Mouse (Mus musculus) embryonic facial prominence, embryonic 11.5 days (tissue): ENCODE data around the gene Rexo1. TPM values are rescaled to one million over a fixed set of nuclear protein-coding genes. Genes with fewer than 3 reads are reported as not detected.

Source experiments
- ATAC-seq: fragments of 200-750 bp; cut with Nextera tagmentation; replicated peaks from 2 replicates; pipeline ENCODE4 v1.8.0; 2017; ENCODE audit warnings: low read depth; ENCODE audit not compliant: insufficient number of reproducible peaks, low FRiP score, low TSS enrichment
- DNase-seq: peaks from one replicate; pipeline ENCODE4 v3.0.0-alpha.2; 2015; ENCODE audit warnings: low spot score
- H3K27ac ChIP-seq: fragments of 300-500 bp; sonication (generic); replicated peaks from 2 replicates; pipeline ENCODE4 v1.5.1; 2014; ENCODE audit warnings: mild to moderate bottlenecking, low read depth, low read length, control low read depth
- H3K27me3 ChIP-seq: fragments of 300-500 bp; sonication (generic); 2 replicates; pipeline ENCODE4 v1.6.1; 2014; ENCODE audit warnings: mild to moderate bottlenecking, low read length, moderate library complexity, mixed read lengths; ENCODE audit not compliant: control insufficient read depth, insufficient read depth
- H3K36me3 ChIP-seq: fragments of 300-500 bp; sonication (generic); replicated peaks from 2 replicates; pipeline ENCODE4 v1.6.1; 2014; ENCODE audit warnings: low read depth, mild to moderate bottlenecking, low read length, moderate library complexity, mixed read lengths; ENCODE audit not compliant: control insufficient read depth, insufficient read depth
- H3K4me1 ChIP-seq: fragments of 300-500 bp; sonication (generic); 2 replicates; pipeline ENCODE4 v1.6.1; 2014; ENCODE audit warnings: low read length, mixed read lengths; ENCODE audit not compliant: control insufficient read depth, insufficient read depth
- H3K4me2 ChIP-seq: fragments of 300-500 bp; sonication (generic); 2 replicates; pipeline ENCODE4 v1.6.1; 2014; ENCODE audit warnings: low read depth, mild to moderate bottlenecking, control low read depth, low read length, moderate library complexity
- H3K4me3 ChIP-seq: fragments of 300-500 bp; sonication (generic); 2 replicates; pipeline ENCODE4 v1.5.1; 2014; ENCODE audit warnings: low read depth, low read length, control low read depth
- H3K9ac ChIP-seq: fragments of 300-500 bp; sonication (generic); replicated peaks from 2 replicates; pipeline ENCODE4 v1.6.1; 2014; ENCODE audit warnings: mild to moderate bottlenecking, control low read depth, low read length
- H3K9me3 ChIP-seq: fragments of 300-500 bp; sonication (generic); replicated peaks from 2 replicates; pipeline ENCODE4 v1.6.1; 2016; ENCODE audit warnings: mild to moderate bottlenecking, low read length, inconsistent platforms, mixed read lengths; ENCODE audit not compliant: control insufficient read depth
- WGBS: fragments of 180-500 bp; shearing (Covaris S2); extraction: QIAGEN DNeasy Blood & Tissue Kit; methylation state at CpG from one replicate; pipeline ENCODE4 v1.1.7; 2014; 5-methylcytosine and 5-hydroxymethylcytosine counted together
- polyA plus RNA-seq: library from polyadenylated mRNA; unstranded; fragments of >200 nt; fragmentation: Nextera tagmentation; extraction: Ambion mirVana; gene quantifications from 2 replicates; pipeline ENCODE4 v1.2.1, GENCODE M21; 2014

Rexo1 gene
- polyA plus RNA-seq, 1 experiment from 2014 or later = 17.1 TPM

DNA sequence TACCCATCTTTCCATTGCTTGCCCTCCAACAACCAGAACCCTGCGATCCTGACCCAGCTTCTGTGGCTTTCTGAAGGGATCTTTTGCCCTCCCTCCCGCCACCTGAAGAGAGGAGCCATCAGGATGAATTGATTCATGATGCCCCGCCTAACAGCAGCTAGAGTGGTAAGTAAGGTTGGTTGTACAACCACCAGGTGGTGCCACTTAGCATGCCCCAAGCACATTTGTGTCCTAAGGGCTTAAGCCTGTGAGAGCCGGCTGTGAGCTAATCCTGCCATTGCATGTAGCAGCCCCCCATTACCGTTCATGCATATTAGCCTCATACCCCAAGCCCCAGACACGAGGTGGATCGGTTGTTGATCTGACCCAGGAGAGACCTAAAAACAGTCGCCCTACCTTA lies 17.6 kb upstream of the Rexo1 start:
- DNase-seq = peak; percentile 69
- Histone ChIP-seq H3K9me3 (no peaks in the 10 kb centered on the region), H3K36me3 (peaks cover 2% of the 10 kb centered on the region; the same call in 1 of the 2 replicates), H3K4me1 (no peaks in the 10 kb centered on the region; the same call in none of the 2 replicates), H3K9ac (no peak overlapping the region), H3K27me3 (no peaks in the 10 kb centered on the region), H3K4me2 (peak overlapping the region; percentile 16), H3K4me3 (no peak overlapping the region; the same call in 1 of the 2 replicates), H3K27ac (no peak overlapping the region)
- no peak for ATAC-seq
- WGBS = 9% methylated on average over 8 of the region's 8 CpGs

DNA sequence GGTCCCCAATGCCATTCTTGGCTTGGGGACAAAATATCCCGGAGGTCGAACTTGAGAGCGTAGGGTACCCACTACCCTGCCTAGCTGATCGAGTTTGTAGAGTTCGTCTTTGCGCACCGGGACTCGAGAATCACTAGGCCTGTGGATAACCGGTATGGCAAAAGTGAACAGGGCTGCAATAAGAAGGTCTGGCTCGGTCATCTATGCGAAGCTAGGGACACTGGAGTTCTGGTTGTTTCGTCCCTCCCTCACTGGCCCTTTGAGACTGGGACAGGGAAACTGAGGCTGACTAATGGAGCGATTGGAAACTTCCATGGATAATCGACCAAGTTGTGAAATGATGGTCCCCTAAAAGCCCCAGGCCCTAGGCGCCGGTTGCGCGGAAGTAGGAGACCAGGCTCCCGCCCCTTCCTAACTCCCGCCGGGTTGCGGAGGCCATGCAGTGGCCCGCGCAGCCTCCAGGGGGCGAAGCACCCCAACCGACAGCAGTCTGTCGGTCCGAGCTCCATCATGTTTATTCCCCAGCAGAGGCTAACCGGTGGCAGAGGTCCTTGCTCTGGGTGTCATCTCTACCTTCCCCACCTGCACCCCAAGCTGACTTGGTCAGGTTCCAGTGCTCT lies 16.9 kb upstream of the Rexo1 start:
- DNase-seq (peak; percentile 81), ATAC-seq (peak; percentile 14; the same call in 1 of the 2 replicates)
- H3K36me3 ChIP-seq = no peaks in the 10 kb centered on the region
- H3K4me2 ChIP-seq = peak overlapping the region; percentile 98
- under 1% methylated on average over 29 of the region's 29 CpGs for WGBS
- no peaks in the 10 kb centered on the region for H3K9me3 ChIP-seq
- H3K4me1 ChIP-seq = no peaks in the 10 kb centered on the region; the same call in none of the 2 replicates
- H3K4me3 ChIP-seq = peak overlapping the region; percentile 78
- no peaks in the 10 kb centered on the region for H3K27me3 ChIP-seq
- peak overlapping the region; percentile 45 for H3K9ac ChIP-seq
- peak overlapping the region; percentile 74 for H3K27ac ChIP-seq

DNA sequence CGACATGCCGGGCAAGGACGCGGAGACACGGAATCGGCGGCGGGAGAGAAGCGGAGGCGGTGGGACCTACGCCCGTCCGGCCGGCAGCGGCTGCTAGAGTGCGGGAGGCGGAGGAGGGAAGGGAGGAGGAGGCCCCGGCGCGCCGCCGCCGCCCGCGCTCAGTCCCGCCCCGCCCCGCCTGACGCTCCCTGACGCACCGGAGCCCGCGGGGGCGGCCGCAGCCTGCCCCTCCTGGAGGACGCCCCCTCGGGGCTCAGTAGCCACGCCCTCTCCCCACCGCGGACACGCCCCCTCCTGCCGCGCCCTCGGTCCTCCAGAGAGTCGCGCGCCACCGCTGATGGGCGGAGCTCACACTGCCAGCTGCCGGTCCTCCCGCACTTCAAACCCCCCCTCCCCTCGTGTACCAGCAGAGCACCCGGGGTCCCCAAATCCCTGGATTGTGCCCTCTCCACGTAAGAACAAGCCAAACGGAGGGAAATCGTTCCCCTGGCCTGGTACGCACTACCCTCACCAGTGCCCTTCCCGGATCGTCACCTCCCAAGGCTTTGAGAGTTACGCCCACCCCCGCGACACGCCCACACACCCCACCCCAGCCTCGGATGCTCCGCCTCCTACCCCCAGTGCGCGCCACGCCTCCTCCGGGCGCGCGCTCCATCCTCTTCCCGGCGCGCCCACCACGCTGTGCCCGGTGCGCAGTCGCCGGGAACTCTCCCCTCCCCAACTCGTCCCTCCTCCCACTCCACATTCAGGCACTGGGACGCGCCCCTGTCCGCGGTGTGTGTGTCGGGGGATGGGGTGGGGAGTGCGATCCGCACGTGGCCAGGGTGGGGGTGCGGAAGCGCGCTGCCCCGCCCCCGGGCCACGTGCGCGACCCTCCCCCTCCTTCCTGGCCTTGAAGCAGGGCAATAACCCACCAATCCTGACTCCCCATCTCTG lies 16.1 kb upstream of the Rexo1 start, which contains the start of gene Klf16:
Klf16 (minus strand) TSS at position 127 of the 936 bp plus-strand sequence.
- WGBS = 1% methylated on average over 54 of the region's 97 CpGs

DNA sequence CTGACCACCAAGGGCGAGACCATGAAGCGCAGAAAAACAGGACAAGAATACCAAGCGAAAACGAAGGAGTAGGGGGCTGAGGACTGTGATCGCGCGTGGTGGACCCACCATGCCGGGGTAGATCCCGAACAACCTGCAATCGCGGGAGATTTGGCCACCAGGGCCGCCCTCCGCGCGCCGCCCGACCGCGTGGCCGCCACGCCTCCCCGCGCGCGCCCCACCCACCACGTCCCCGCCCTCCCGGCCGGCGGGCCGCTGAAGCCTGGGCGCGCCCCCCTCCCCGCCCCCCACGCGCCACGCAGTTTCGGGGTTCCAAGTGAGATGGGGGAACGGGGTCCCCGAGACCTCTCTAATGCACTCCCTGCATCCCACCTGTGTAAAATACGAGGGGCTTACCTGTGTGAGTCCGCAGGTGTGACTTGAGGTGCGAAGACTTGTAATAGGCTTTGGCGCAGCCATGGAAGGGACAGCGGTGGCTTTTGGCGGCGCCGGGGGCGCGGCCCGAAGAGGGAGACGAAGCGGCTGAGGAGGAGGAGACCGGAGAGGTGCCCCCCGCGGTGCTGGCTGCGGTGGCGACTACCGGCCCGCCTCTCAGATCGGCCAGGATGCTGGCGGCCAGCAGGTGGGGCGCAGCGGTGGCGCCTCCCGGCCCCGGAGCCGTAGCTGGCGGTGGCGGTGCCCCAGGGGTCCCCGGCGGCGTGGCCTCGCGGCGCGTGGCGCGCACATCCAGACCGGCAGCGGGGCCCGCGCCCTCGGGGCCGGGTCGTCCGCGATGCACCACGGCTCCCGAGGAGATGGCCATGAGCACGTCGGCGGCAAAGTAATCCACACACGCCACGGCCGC lies 15.2 kb upstream of the Rexo1 start:
- H3K4me3 ChIP-seq = peak overlapping the region; percentile 78
- H3K27ac ChIP-seq = peak overlapping the region; percentile 72
- DNase-seq (peak; percentile 65), ATAC-seq (no peak)
- H3K4me2 ChIP-seq = peak overlapping the region; percentile 98
- H3K27me3 ChIP-seq = no peaks in the 10 kb centered on the region
- H3K9me3 ChIP-seq = no peaks in the 10 kb centered on the region
- peak overlapping the region; percentile 73 for H3K9ac ChIP-seq
- no peaks in the 10 kb centered on the region for H3K36me3 ChIP-seq
- under 1% methylated on average over 90 of the region's 96 CpGs for WGBS
- no peaks in the 10 kb centered on the region; the same call in none of the 2 replicates for H3K4me1 ChIP-seq

More for the DNA sequence above, 16.1 kb upstream of the Rexo1 start, which contains the start of gene Klf16:
- Histone ChIP-seq H3K9ac (peak within 1 kb of the TSS; percentile 73), H3K36me3 (no peaks in the 10 kb centered on the region), H3K4me2 (peak within 1 kb of the TSS; percentile 98), H3K9me3 (no peaks in the 10 kb centered on the region), H3K4me1 (no peaks in the 10 kb centered on the region; the same call in none of the 2 replicates), H3K4me3 (peak within 1 kb of the TSS; percentile 78), H3K27ac (peak within 1 kb of the TSS; percentile 74), H3K27me3 (no peaks in the 10 kb centered on the region)
- ATAC-seq = peak; percentile 69
- peak; percentile 96 for DNase-seq

DNA sequence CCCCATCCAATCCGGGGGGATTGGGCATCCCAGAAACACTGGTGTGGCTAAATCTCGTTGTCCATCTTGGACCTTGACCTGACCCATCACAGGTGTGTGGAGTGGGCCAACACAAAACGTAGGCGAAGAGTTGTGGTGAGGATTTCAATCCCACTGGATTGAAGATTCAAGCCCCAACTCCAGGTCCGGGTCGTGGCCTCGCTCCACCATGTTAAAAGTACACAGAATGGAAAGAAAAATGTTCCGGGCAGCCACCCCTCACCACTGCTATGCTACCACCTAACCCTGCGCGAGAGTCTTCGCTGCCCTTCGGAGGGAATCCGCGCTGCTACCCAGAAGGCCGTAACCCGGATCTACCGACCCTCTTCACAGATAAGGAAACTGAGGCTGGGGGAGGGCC lies 14.6 kb upstream of the Rexo1 start:
- no peak overlapping the region for H3K27ac ChIP-seq
- no peak for DNase-seq
- no peaks in the 10 kb centered on the region for H3K36me3 ChIP-seq
- peaks cover 5% of the 10 kb centered on the region for H3K4me1 ChIP-seq
- ATAC-seq = no peak
- peak overlapping the region; percentile 78 for H3K4me3 ChIP-seq
- WGBS = 16% methylated on average over 17 of the region's 17 CpGs
- no peaks in the 10 kb centered on the region for H3K9me3 ChIP-seq
- no peaks in the 10 kb centered on the region for H3K27me3 ChIP-seq
- peak overlapping the region; percentile 73 for H3K9ac ChIP-seq
- peak overlapping the region; percentile 98 for H3K4me2 ChIP-seq

DNA sequence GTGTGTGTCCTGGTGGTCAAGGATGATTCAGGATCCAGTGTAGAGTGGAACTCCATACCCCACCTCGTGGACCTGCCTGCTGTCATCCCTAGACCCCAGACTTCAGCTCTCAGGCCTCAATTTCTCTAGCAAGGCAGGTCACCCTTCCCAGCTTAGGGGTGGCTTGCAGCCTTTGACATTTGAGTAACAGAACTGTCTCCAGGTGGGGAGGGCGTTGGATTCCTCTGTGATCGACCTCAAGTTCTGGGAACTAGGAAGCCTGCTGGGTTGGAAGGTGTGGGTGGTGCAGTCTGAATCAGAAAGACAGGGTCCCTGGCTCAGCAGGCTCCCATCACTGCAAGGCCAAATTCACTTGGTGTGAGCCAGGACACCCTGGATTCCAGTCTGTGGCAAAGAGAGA lies 13.5 kb upstream of the Rexo1 start:
- ATAC-seq = no peak
- Histone ChIP-seq H3K9ac (no peak overlapping the region), H3K4me3 (no peak overlapping the region), H3K9me3 (no peaks in the 10 kb centered on the region), H3K27me3 (no peaks in the 10 kb centered on the region), H3K4me2 (no peak overlapping the region), H3K36me3 (no peaks in the 10 kb centered on the region), H3K27ac (no peak overlapping the region), H3K4me1 (peaks cover 6% of the 10 kb centered on the region)
- 73% methylated on average over 3 of the region's 3 CpGs for WGBS
- DNase-seq = no peak

DNA sequence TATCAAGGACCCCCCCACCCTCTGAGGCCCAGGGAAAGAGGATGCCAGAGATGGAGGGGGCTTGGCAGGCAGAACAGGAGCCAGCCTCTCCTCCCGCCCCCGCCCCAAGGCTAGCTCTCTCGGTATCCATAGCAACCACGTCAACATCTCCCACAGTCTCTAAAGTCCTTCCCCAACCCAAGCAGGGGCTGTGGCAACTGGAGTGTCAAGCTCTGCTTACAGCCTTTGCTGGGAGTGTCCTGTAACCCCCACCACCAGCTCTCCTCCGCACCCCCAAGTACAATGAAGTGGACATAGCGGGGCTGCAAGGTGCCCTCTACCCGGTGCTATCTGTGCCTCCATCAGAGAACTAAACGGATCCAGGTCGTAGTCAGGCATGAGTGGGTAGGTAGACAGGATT lies 12.6 kb upstream of the Rexo1 start:
- no peaks in the 10 kb centered on the region for H3K9me3 ChIP-seq
- peaks cover 6% of the 10 kb centered on the region for H3K4me1 ChIP-seq
- no peak overlapping the region; the same call in 1 of the 2 replicates for H3K9ac ChIP-seq
- no peak overlapping the region for H3K4me2 ChIP-seq
- WGBS = 64% methylated on average over 9 of the region's 9 CpGs
- no peaks in the 10 kb centered on the region for H3K27me3 ChIP-seq
- no peak overlapping the region for H3K4me3 ChIP-seq
- H3K36me3 ChIP-seq = no peaks in the 10 kb centered on the region
- ATAC-seq (no peak), DNase-seq (no peak)
- no peak overlapping the region for H3K27ac ChIP-seq
